Mouse (Mus musculus): ENCODE measurements around the gene Il16.

DNA sequence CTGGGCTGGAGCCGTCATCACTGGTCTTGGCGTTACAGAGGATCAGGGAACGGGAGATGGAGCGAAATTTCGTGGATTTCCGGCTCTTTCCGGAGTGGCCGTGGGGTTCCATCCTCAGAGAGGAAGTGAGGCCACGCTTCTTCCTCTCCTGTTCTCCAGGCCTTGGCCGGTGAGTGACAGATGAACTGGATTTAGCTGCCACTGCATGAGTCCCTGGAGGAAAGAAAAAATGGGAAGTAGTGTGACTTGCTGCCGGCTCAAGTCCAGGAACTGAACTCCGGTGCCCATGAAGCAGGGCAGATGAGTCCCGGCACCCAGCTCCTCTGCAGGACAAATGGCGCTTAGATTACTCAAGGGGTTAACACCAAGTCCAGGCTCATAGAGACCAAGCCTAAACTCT, 23.0 kb downstream of the Il16 start:
- TF ChIP-seq GATA1 (IDR thresholded peaks at IDR 0.05; ENCODE audit: borderline replicate concordance, low read length) (no peak), FLI1 (IDR thresholded peaks at IDR 0.05; ENCODE audit: low read length) (no peak)

Measured in megakaryocyte, embryonic 14.5 days (primary cell).